Mouse (Mus musculus) bone marrow macrophage, adult 2 months (primary cell): ENCODE measurements around the gene Taf3.

Experiments used
- CTCF ChIP-seq: IDR thresholded peaks from 2 replicates; pipeline ENCODE4 v1.5.1; 2012; ENCODE audit warnings: low read depth, mild to moderate bottlenecking, low read length, moderate library complexity
- POLR2A ChIP-seq: IDR thresholded peaks from 2 replicates; pipeline ENCODE4 v1.6.1; 2012; ENCODE audit warnings: mild to moderate bottlenecking, low read depth, low read length, borderline replicate concordance

- TF ChIP-seq CTCF (no peak), POLR2A (no peak)
These were observed 28.3 kb upstream of the Taf3 start for GRCm38 (mm10) chr2:10076675-10077074.
